ENCODE assay signal across 8 mouse cellular contexts in genomic region chr4:99929149-99929612, GRCm38 (mm10). TPM values are rescaled to one million over a fixed set of nuclear protein-coding genes. Genes with fewer than 3 reads are reported as not detected.
DNase-seq lines count a peak whose midpoint lies in the region; ATAC-seq and TF ChIP-seq lines count a peak whose summit lies in the region.

Pgm1 (plus strand) TSS chr4:99929414.

- peak within 1 kb of the TSS; percentile 79 to 95 for H3K4me3 ChIP-seq in MEL (ENCODE audit: control insufficient read depth in 1 of 2, insufficient read depth in 1 of 2, low read depth in 2 of 2, low read length in 2 of 2)
- peak within 1 kb of the TSS; percentile 92 for H3K4me3 ChIP-seq in brown adipose tissue, adult 24 weeks (ENCODE audit: insufficient read depth, low read depth, low read length)
- H3K4me3 ChIP-seq in forebrain, postnatal 0 days (ENCODE audit: low read depth, low read length), result peak within 1 kb of the TSS; percentile 76
- H3K4me3 ChIP-seq in hindbrain, embryonic 10.5 days, result peak within 1 kb of the TSS; percentile 67
- H3K4me3 ChIP-seq in lung, adult 2 months (replicated peaks; ENCODE audit: extremely low read depth, low read depth, low read length), result peak within 1 kb of the TSS; percentile 97

- peaks cover 2% of the 10 kb centered on the region; the same call in 1 of the 2 replicates for H3K79me2 ChIP-seq in MEL (ENCODE audit: control insufficient read depth, insufficient read depth, low read length, poor library complexity)

- 0 out of 4 replicates have a peak, but pooled peaks cover 0 to 5% of the 10 kb centered on the region in 2 experiments for H3K4me1 ChIP-seq in MEL (ENCODE audit: control insufficient read depth in 1 of 2, insufficient read depth in 2 of 2, low read length in 2 of 2)
- H3K4me1 ChIP-seq in brown adipose tissue, adult 24 weeks (ENCODE audit: control insufficient read depth, insufficient read depth, insufficient read length, low read length), result peaks cover 11% of the 10 kb centered on the region
- 0 out of 2 replicates have a peak, but pooled peaks cover 3% of the 10 kb centered on the region for H3K4me1 ChIP-seq in forebrain, postnatal 0 days (ENCODE audit: insufficient read depth)
- peaks cover 29% of the 10 kb centered on the region for H3K4me1 ChIP-seq in hindbrain, embryonic 10.5 days (replicated peaks)
- H3K4me1 ChIP-seq in lung, adult 2 months (ENCODE audit: control insufficient read depth, insufficient read depth, low read length), result no peaks in the 10 kb centered on the region

- H3K36me3 ChIP-seq in MEL (ENCODE audit: control insufficient read depth in 1 of 2, insufficient read depth in 2 of 2, low read length in 2 of 2), result no peaks in the 10 kb centered on the region
- no peaks in the 10 kb centered on the region for H3K36me3 ChIP-seq in forebrain, postnatal 0 days (ENCODE audit: insufficient read depth)
- no peaks in the 10 kb centered on the region for H3K36me3 ChIP-seq in hindbrain, embryonic 10.5 days

- TF ChIP-seq RAD21 in MEL (IDR thresholded peaks at IDR 0.05; ENCODE audit: low read depth, low read length), result no peak

- TF ChIP-seq POLR2A in MEL (IDR thresholded peaks at IDR 0.05; ENCODE audit: control insufficient read depth in 1 of 2, insufficient read depth in 1 of 2, low read depth in 1 of 2, low read length in 2 of 2, poor library complexity in 1 of 2), result 0 out of 4 replicates have a peak, but pooled peaks of 1 of the 2 experiments have one; percentile 41
- peak; percentile 53; the same call in 1 of the 2 replicates for TF ChIP-seq POLR2A in lung, adult 2 months (IDR thresholded peaks at IDR 0.05; ENCODE audit: borderline replicate concordance, extremely low read depth, low read depth, low read length)

- no peak for TF ChIP-seq EP300 in MEL (IDR thresholded peaks at IDR 0.05; ENCODE audit: low read depth in 1 of 2, low read length in 2 of 2)

- TF ChIP-seq CTCF in MEL (IDR thresholded peaks at IDR 0.05 in 2 of 3, conservative IDR thresholded peaks at IDR 0.05 in 1 of 3; ENCODE audit: control insufficient read depth in 1 of 3, insufficient read depth in 1 of 3, low read depth in 2 of 3, low read length in 3 of 3, poor library complexity in 1 of 3, severe bottlenecking in 1 of 3), result no peak
- TF ChIP-seq CTCF in forebrain, postnatal 0 days (IDR thresholded peaks at IDR 0.05; ENCODE audit: low read depth), result no peak
- no peak for TF ChIP-seq CTCF in lung, adult 2 months (IDR thresholded peaks at IDR 0.05; ENCODE audit: insufficient read depth, low read length)

- H3K27me3 ChIP-seq in MEL (ENCODE audit: control insufficient read depth in 1 of 2, insufficient read depth in 2 of 2, low read length in 2 of 2), result no peaks in the 10 kb centered on the region
- no peaks in the 10 kb centered on the region for H3K27me3 ChIP-seq in forebrain, postnatal 0 days (ENCODE audit: insufficient read depth, low read length)
- H3K27me3 ChIP-seq in hindbrain, embryonic 10.5 days (ENCODE audit: insufficient read depth, poor library complexity, severe bottlenecking), result peaks cover 4% of the 10 kb centered on the region; the same call in 1 of the 2 replicates

- H3K27ac ChIP-seq in MEL (ENCODE audit: control insufficient read depth, low read depth, low read length), result peak within 1 kb of the TSS; percentile 56
- peak within 1 kb of the TSS; percentile 86 for H3K27ac ChIP-seq in brown adipose tissue, adult 24 weeks (replicated peaks; ENCODE audit: low read depth, low read length)
- peak within 1 kb of the TSS; percentile 69 for H3K27ac ChIP-seq in forebrain, postnatal 0 days (ENCODE audit: low read depth, low read length)
- peak within 1 kb of the TSS; percentile 92 for H3K27ac ChIP-seq in hindbrain, embryonic 10.5 days

- WGBS in forebrain, postnatal 0 days, result 4% methylated on average over 23 of the region's 23 CpGs
- WGBS in hindbrain, embryonic 10.5 days, result 5% methylated on average over 23 of the region's 23 CpGs
- WGBS in lung, adult 2 months, result 3% methylated on average over 23 of the region's 23 CpGs

- peak within 1 kb of the TSS; percentile 75 for H3K9ac ChIP-seq in MEL (ENCODE audit: control insufficient read depth, low read depth, low read length, poor library complexity, severe bottlenecking)
- H3K9ac ChIP-seq in forebrain, postnatal 0 days, result peak within 1 kb of the TSS; percentile 78

- H3K9me3 ChIP-seq in MEL (replicated peaks; ENCODE audit: insufficient read depth, low read length), result no peaks in the 10 kb centered on the region
- no peaks in the 10 kb centered on the region for H3K9me3 ChIP-seq in forebrain, postnatal 0 days (ENCODE audit: low read length)
- H3K9me3 ChIP-seq in hindbrain, embryonic 10.5 days, result no peaks in the 10 kb centered on the region

- ATAC-seq in forebrain, postnatal 0 days, result peak; percentile 80
- peak; percentile 74 for ATAC-seq in neutrophil, adult 5-6 weeks (ENCODE audit: extremely low read depth, insufficient number of reproducible peaks, low FRiP score, poor library complexity, severe bottlenecking)

- H3K4me2 ChIP-seq in forebrain, postnatal 0 days (ENCODE audit: low read depth), result peak within 1 kb of the TSS; percentile 94

- peak; percentile 54 for DNase-seq in MEL (ENCODE audit: low read depth, low spot score)
- DNase-seq in forebrain, postnatal 0 days, result no peak
- DNase-seq in hindbrain, embryonic 10.5 days (ENCODE audit: low spot score), result no peak
- peak in 1 of 2 experiments; percentile 70 for DNase-seq in layer of hippocampus, adult 8-10 months (ENCODE audit: low spot score in 2 of 2)
- peak; percentile 87 for DNase-seq in lung, adult 2 months
- DNase-seq in urinary bladder, postnatal 36 days (ENCODE audit: low spot score in 2 of 2), result peak; percentile 71 to 87

TF ChIP-seq in MEL, 35 proteins besides CTCF, POLR2A, EP300 and RAD21:
- TF ChIP-seq USF1 (IDR thresholded peaks at IDR 0.05; ENCODE audit: low read depth, low read length), result peak; percentile 71
- no peak for TF ChIP-seq ZC3H11A (IDR thresholded peaks at IDR 0.05; ENCODE audit: low read depth, low read length)
- 0 out of 2 replicates have a peak, but pooled peaks have one; percentile 8 for TF ChIP-seq HCFC1 (IDR thresholded peaks at IDR 0.05; ENCODE audit: low read depth, low read length)
- TF ChIP-seq BHLHE40 (IDR thresholded peaks at IDR 0.05; ENCODE audit: borderline replicate concordance, low read depth, low read length), result no peak
- no peak for TF ChIP-seq RCOR1 (IDR thresholded peaks at IDR 0.05; ENCODE audit: low read depth, low read length)
- TF ChIP-seq JUND (IDR thresholded peaks at IDR 0.05; ENCODE audit: low read depth, low read length), result no peak

RNA-seq across cellular contexts. Expression of gene Pgm1, which starts in this region (rescaled TPM):
- total RNA-seq in MEL (2012; rRNA removed), result 6.7 and 13.6 TPM in 2 replicates
- polyA plus RNA-seq in MEL (2012; ENCODE audit: insufficient read depth in 1 of 2, insufficient read length in 2 of 2, low read depth in 1 of 2, low replicate concordance in 2 of 2, missing spikeins in 1 of 2), result 10 to 100 TPM in 1 of 2 experiments, not detected in 1; 28.6 TPM
- 239 and 244 TPM in 2 replicates for polyA plus RNA-seq in brown adipose tissue, adult 24 weeks (2012; ENCODE audit: insufficient read depth, insufficient read length, missing spikeins)
- total RNA-seq in forebrain, postnatal 0 days (2014; rRNA removed), result 52.5 and 73.5 TPM in 2 replicates
- polyA plus RNA-seq in forebrain, postnatal 0 days (2015; fragmentation: Nextera tagmentation; extraction: Ambion mirVana), result 52.8 and 64.6 TPM in 2 replicates
- 61.3 and 71.8 TPM in 2 replicates for polyA plus RNA-seq in hindbrain, embryonic 10.5 days (2016; fragmentation: Nextera tagmentation; extraction: Ambion mirVana)
- 10 to 100 TPM; 61.5 to 70.0 (median 67.4) TPM for total RNA-seq in layer of hippocampus, adult 8-10 months (2022)
- 31.4 and 45.2 TPM in 2 replicates for polyA plus RNA-seq in lung, adult 2 months (2012; rRNA removed)
- total RNA-seq in neutrophil, adult 5-6 weeks (2017), result 14.1 and 14.2 TPM in 2 replicates

Comparison
In these comparisons a context has a peak if more than half of its experiments do, and no peak if none do; other contexts are left out.
1. DNase-seq: peak in MEL (single experiment), lung, adult 2 months (single experiment) and urinary bladder, postnatal 36 days (2 of 2); none in forebrain, postnatal 0 days (single experiment) and hindbrain, embryonic 10.5 days (single experiment).
2. Peak in every context shown above with its lines, with median percentiles within 50 percentile points of each other: H3K27ac ChIP-seq and H3K4me3 ChIP-seq.